Mouse (Mus musculus) hindbrain, embryonic 11.5 days (tissue): ENCODE measurements around the gene Slc19a3. TPM values are rescaled to one million over a fixed set of nuclear protein-coding genes. Genes with fewer than 3 reads are reported as not detected.

Source experiments
- ATAC-seq: fragments of 200-750 bp; cut with Nextera tagmentation; 2 replicates; pipeline ENCODE4 v1.8.0; 2017; ENCODE audit warnings: mild to moderate bottlenecking, moderate TSS enrichment, moderate library complexity; ENCODE audit not compliant: low FRiP score
- DNase-seq: peaks from one replicate; pipeline ENCODE4 v3.0.0-alpha.2; 2015; ENCODE audit warnings: low spot score
- H3K27ac ChIP-seq: fragments of 300-500 bp; sonication (generic); 2 replicates; pipeline ENCODE4 v1.5.1; 2014; ENCODE audit warnings: mild to moderate bottlenecking, low read depth, low read length
- H3K27me3 ChIP-seq: fragments of 300-500 bp; sonication (generic); 2 replicates; pipeline ENCODE4 v1.6.1; 2014; ENCODE audit warnings: mild to moderate bottlenecking, low read length, moderate library complexity, mixed read lengths; ENCODE audit not compliant: control insufficient read depth, insufficient read depth
- H3K36me3 ChIP-seq: fragments of 300-500 bp; sonication (generic); 2 replicates; pipeline ENCODE4 v1.6.1; 2014; ENCODE audit warnings: mild to moderate bottlenecking, low read length, moderate library complexity, mixed read lengths; ENCODE audit not compliant: control insufficient read depth, insufficient read depth
- H3K4me1 ChIP-seq: fragments of 300-500 bp; sonication (generic); replicated peaks from 2 replicates; pipeline ENCODE4 v1.6.1; 2014; ENCODE audit warnings: low read length, mixed read lengths; ENCODE audit not compliant: control insufficient read depth, insufficient read depth
- H3K4me2 ChIP-seq: fragments of 300-500 bp; sonication (generic); replicated peaks from 2 replicates; pipeline ENCODE4 v1.6.1; 2014; ENCODE audit warnings: mild to moderate bottlenecking, low read depth, low read length
- H3K4me3 ChIP-seq: fragments of 300-500 bp; sonication (generic); 2 replicates; pipeline ENCODE4 v1.5.1; 2014; ENCODE audit warnings: low read depth, low read length
- H3K9ac ChIP-seq: fragments of 300-500 bp; sonication (generic); 2 replicates; pipeline ENCODE4 v1.6.1; 2014; ENCODE audit warnings: low read depth, low read length
- H3K9me3 ChIP-seq: fragments of 300-500 bp; sonication (generic); 2 replicates; pipeline ENCODE4 v1.6.1; 2016; ENCODE audit warnings: low read length; ENCODE audit not compliant: control insufficient read depth
- whole genome bisulfite sequencing: fragments of 180-500 bp; shearing (Covaris S2); extraction: QIAGEN DNeasy Blood & Tissue Kit; methylation state at CpG from one replicate; pipeline ENCODE4 v1.1.7; 2014; 5-methylcytosine and 5-hydroxymethylcytosine counted together
- polyA plus RNA-seq: library from polyadenylated mRNA; unstranded; fragments of >200 nt; fragmentation: Nextera tagmentation; extraction: Ambion mirVana; gene quantifications from 2 replicates; pipeline ENCODE4 v1.2.1, GENCODE M21; 2014

The Slc19a3 gene
- polyA plus RNA-seq, 1 experiment from 2014 or later = 0.34 TPM

- ATAC-seq (no peak), DNase-seq (no peak)
- 91% methylated on average over 9 of the region's 9 CpGs for WGBS
- Histone ChIP-seq H3K27ac (no peak within 1 kb of the TSS), H3K4me1 (no peaks in the 10 kb centered on the region), H3K4me2 (no peak within 1 kb of the TSS), H3K27me3 (no peaks in the 10 kb centered on the region), H3K9me3 (no peaks in the 10 kb centered on the region), H3K4me3 (no peak within 1 kb of the TSS), H3K9ac (no peak within 1 kb of the TSS), H3K36me3 (no peaks in the 10 kb centered on the region)
These were observed 21.0 kb upstream of the Slc19a3 start, which contains the start of gene A030005K14Rik for GRCm38 (mm10) chr1:83059278-83059677. Gene A030005K14Rik (minus strand): TSS chr1:83059378.

- no peak overlapping the region for H3K27ac ChIP-seq
- no peak; the same call in 1 of the 2 replicates for ATAC-seq
- H3K4me3 ChIP-seq = no peak overlapping the region
- H3K4me1 ChIP-seq = no peaks in the 10 kb centered on the region
- no peaks in the 10 kb centered on the region for H3K27me3 ChIP-seq
- H3K4me2 ChIP-seq = no peak overlapping the region
- H3K9me3 ChIP-seq = no peaks in the 10 kb centered on the region
- DNase-seq = no peak
- 67% methylated on average over 1 of the region's 1 CpGs for WGBS
- H3K9ac ChIP-seq = no peak overlapping the region
- H3K36me3 ChIP-seq = no peaks in the 10 kb centered on the region
These were observed 20.2 kb upstream of the Slc19a3 start for GRCm38 (mm10) chr1:83058481-83058880.

- DNase-seq (no peak), ATAC-seq (no peak)
- Histone ChIP-seq H3K27ac (no peak within 1 kb of the TSS), H3K4me3 (no peak within 1 kb of the TSS), H3K9me3 (no peaks in the 10 kb centered on the region), H3K4me1 (no peaks in the 10 kb centered on the region), H3K9ac (no peak within 1 kb of the TSS), H3K36me3 (no peaks in the 10 kb centered on the region), H3K27me3 (no peaks in the 10 kb centered on the region), H3K4me2 (no peak within 1 kb of the TSS)
- 90% methylated on average over 5 of the region's 5 CpGs for WGBS
These were observed 6.7 kb upstream of the Slc19a3 start, which contains the start of gene Gm47969 for GRCm38 (mm10) chr1:83044882-83045427. Gene Gm47969 (plus strand): TSS chr1:83044932.

- WGBS = 91% methylated on average over 2 of the region's 2 CpGs
- H3K9me3 ChIP-seq = no peaks in the 10 kb centered on the region
- ATAC-seq = no peak
- no peak within 1 kb of the TSS for H3K4me3 ChIP-seq
- no peak within 1 kb of the TSS for H3K9ac ChIP-seq
- H3K4me2 ChIP-seq = no peak within 1 kb of the TSS
- H3K36me3 ChIP-seq = no peaks in the 10 kb centered on the region
- H3K27me3 ChIP-seq = no peaks in the 10 kb centered on the region
- H3K27ac ChIP-seq = no peak within 1 kb of the TSS
- no peak for DNase-seq
- H3K4me1 ChIP-seq = no peaks in the 10 kb centered on the region
These were observed 4.1 kb upstream of the Slc19a3 start, which contains the start of gene Krtap28-10 for GRCm38 (mm10) chr1:83042380-83042779. Gene Krtap28-10 (minus strand): TSS chr1:83042480.

- ATAC-seq = no peak
- H3K27ac ChIP-seq = no peak overlapping the region
- H3K36me3 ChIP-seq = no peaks in the 10 kb centered on the region
- H3K4me3 ChIP-seq = no peak overlapping the region
- no peak for DNase-seq
- WGBS = 79% methylated on average over 4 of the region's 4 CpGs
- no peaks in the 10 kb centered on the region for H3K9me3 ChIP-seq
- H3K9ac ChIP-seq = no peak overlapping the region
- no peaks in the 10 kb centered on the region for H3K4me1 ChIP-seq
- no peaks in the 10 kb centered on the region for H3K27me3 ChIP-seq
- no peak overlapping the region for H3K4me2 ChIP-seq
These were observed 832 bp upstream of the Slc19a3 start for GRCm38 (mm10) chr1:83039080-83039479.

GRCm38 (mm10) chr1:83036892-83037667 is 1.2 kb downstream of the Slc19a3 start:
- Histone ChIP-seq H3K4me1 (no peaks in the 10 kb centered on the region), H3K9me3 (no peaks in the 10 kb centered on the region), H3K9ac (no peak overlapping the region), H3K4me3 (no peak overlapping the region), H3K27ac (no peak overlapping the region), H3K4me2 (no peak overlapping the region), H3K36me3 (no peaks in the 10 kb centered on the region), H3K27me3 (no peaks in the 10 kb centered on the region)
- 73% methylated on average over 11 of the region's 11 CpGs for WGBS
- no peak for DNase-seq
- no peak for ATAC-seq

GRCm38 (mm10) chr1:83034509-83034908 is 3.7 kb downstream of the Slc19a3 start:
- no peaks in the 10 kb centered on the region for H3K27me3 ChIP-seq
- H3K4me1 ChIP-seq = no peaks in the 10 kb centered on the region
- H3K9ac ChIP-seq = no peak overlapping the region
- DNase-seq (no peak), ATAC-seq (no peak)
- no peak overlapping the region for H3K27ac ChIP-seq
- H3K9me3 ChIP-seq = no peaks in the 10 kb centered on the region
- H3K4me3 ChIP-seq = no peak overlapping the region
- no peaks in the 10 kb centered on the region for H3K36me3 ChIP-seq
- WGBS = 72% methylated on average over 5 of the region's 5 CpGs
- no peak overlapping the region for H3K4me2 ChIP-seq

- no peak overlapping the region for H3K27ac ChIP-seq
- no peaks in the 10 kb centered on the region for H3K9me3 ChIP-seq
- no peak for ATAC-seq
- H3K4me2 ChIP-seq = no peak overlapping the region
- no peaks in the 10 kb centered on the region for H3K4me1 ChIP-seq
- no peak overlapping the region for H3K9ac ChIP-seq
- no peak for DNase-seq
- no peaks in the 10 kb centered on the region for H3K36me3 ChIP-seq
- no peak overlapping the region for H3K4me3 ChIP-seq
- H3K27me3 ChIP-seq = no peaks in the 10 kb centered on the region
- WGBS = 92% methylated on average over 6 of the region's 6 CpGs
These were observed 5.7 kb downstream of the Slc19a3 start for GRCm38 (mm10) chr1:83032508-83032907.

GRCm38 (mm10) chr1:83031950-83032349 is 6.3 kb downstream of the Slc19a3 start:
- H3K4me1 ChIP-seq = no peaks in the 10 kb centered on the region
- H3K9ac ChIP-seq = no peak overlapping the region
- H3K4me2 ChIP-seq = no peak overlapping the region
- no peak for DNase-seq
- no peaks in the 10 kb centered on the region for H3K27me3 ChIP-seq
- no peaks in the 10 kb centered on the region for H3K9me3 ChIP-seq
- H3K36me3 ChIP-seq = no peaks in the 10 kb centered on the region
- no peak overlapping the region for H3K27ac ChIP-seq
- WGBS = 64% methylated on average over 1 of the region's 1 CpGs
- no peak overlapping the region for H3K4me3 ChIP-seq
- no peak for ATAC-seq
